Mouse (Mus musculus) G1E (cell line): ENCODE results near the gene Cdkl3.

Source experiments
- CTCF ChIP-seq: IDR thresholded peaks from 2 replicates; pipeline ENCODE4 v1.5.1; 2012; ENCODE audit warnings: low read depth, low read length, inconsistent platforms, mixed read lengths
- GATA1 ChIP-seq: IDR thresholded peaks from 2 replicates; pipeline ENCODE4 v1.6.1; 2012; ENCODE audit warnings: borderline replicate concordance, low read length, inconsistent platforms, mixed read lengths
- GATA2 ChIP-seq: IDR thresholded peaks from 2 replicates; pipeline ENCODE4 v1.6.1; 2012; ENCODE audit warnings: low read depth, low read length, inconsistent platforms, borderline replicate concordance
- POLR2AphosphoS5 ChIP-seq: IDR thresholded peaks from 2 replicates; pipeline ENCODE4 v1.6.1; 2012; ENCODE audit warnings: low read depth, low read length, inconsistent platforms; ENCODE audit not compliant: insufficient replicate concordance
- TAL1 ChIP-seq: conservative IDR thresholded peaks from 2 replicates; pipeline ENCODE4 v1.6.1; 2012; ENCODE audit warnings: low read depth, low read length, inconsistent platforms, mixed read lengths

GRCm38 (mm10) chr11:52011541-52011940 is 7.5 kb downstream of the Cdkl3 start:
- TF ChIP-seq GATA1 (no peak), CTCF (no peak), TAL1 (no peak), POLR2AphosphoS5 (no peak), GATA2 (no peak)
